Comparison of ENCODE assay signal across 22 mouse cellular contexts in genomic region chr9:60829610-60830009, GRCm38 (mm10). TPM values are rescaled to one million over a fixed set of nuclear protein-coding genes. Genes with fewer than 3 reads are reported as not detected.
DNase-seq lines count a peak whose midpoint lies in the region; ATAC-seq and TF ChIP-seq lines count a peak whose summit lies in the region.
"Had no signal": no experiment of that assay in that cellular context is flagged by ENCODE, and none has a peak within 500 bp of the region (broad histone marks: within the 10 kb centered on the region; RNA-seq: fewer than 3 reads in every experiment).

No protein-coding gene starts in this region.

- no peak overlapping the region for H3K27ac ChIP-seq in intestine, postnatal 0 days (ENCODE audit: low read depth, low read length)
- no peak overlapping the region; the same call in 1 of the 2 replicates for H3K27ac ChIP-seq in intestine, embryonic 16.5 days (ENCODE audit: low read length)
- H3K27ac ChIP-seq: forebrain, embryonic 13.5 days; hindbrain, embryonic 15.5 days; intestine, embryonic 15.5 days; left cerebral cortex, adult 2 months; midbrain, embryonic 12.5 days had no signal

- no peaks in the 10 kb centered on the region for H3K27me3 ChIP-seq in intestine, postnatal 0 days (replicated peaks; ENCODE audit: control insufficient read depth, insufficient read depth, low read length)
- no peaks in the 10 kb centered on the region for H3K27me3 ChIP-seq in intestine, embryonic 16.5 days (replicated peaks; ENCODE audit: control insufficient read depth, insufficient read depth, low read length)
- H3K27me3 ChIP-seq: embryonic facial prominence, embryonic 13.5 days; forebrain, embryonic 13.5 days; hindbrain, embryonic 15.5 days; intestine, embryonic 15.5 days; midbrain, embryonic 12.5 days had no signal

- 49% methylated on average over 4 of the region's 4 CpGs for WGBS in intestine, postnatal 0 days
- 56% methylated on average over 4 of the region's 4 CpGs for WGBS in intestine, embryonic 16.5 days

- no peaks in the 10 kb centered on the region for H3K4me1 ChIP-seq in intestine, postnatal 0 days (replicated peaks; ENCODE audit: control insufficient read depth, insufficient read depth, low read length)
- peaks cover 19% of the 10 kb centered on the region for H3K4me1 ChIP-seq in intestine, embryonic 16.5 days (ENCODE audit: control insufficient read depth, insufficient read depth, low read length)
- H3K4me1 ChIP-seq: forebrain, embryonic 13.5 days; hindbrain, embryonic 15.5 days; midbrain, embryonic 12.5 days had no signal

- H3K9ac ChIP-seq in intestine, postnatal 0 days (ENCODE audit: low read depth, low read length) = no peak overlapping the region
- H3K9ac ChIP-seq in intestine, embryonic 16.5 days (ENCODE audit: low read depth, low read length) = no peak overlapping the region
- H3K9ac ChIP-seq: embryonic facial prominence, embryonic 13.5 days; forebrain, embryonic 13.5 days; hindbrain, embryonic 15.5 days; intestine, embryonic 15.5 days; midbrain, embryonic 12.5 days had no signal

- no peaks in the 10 kb centered on the region for H3K36me3 ChIP-seq in intestine, postnatal 0 days (ENCODE audit: control insufficient read depth, insufficient read depth)
- no peaks in the 10 kb centered on the region for H3K36me3 ChIP-seq in intestine, embryonic 16.5 days (ENCODE audit: control insufficient read depth, insufficient read depth, low read length)
- H3K36me3 ChIP-seq: hindbrain, embryonic 15.5 days; midbrain, embryonic 12.5 days had no signal

- 0 out of 2 replicates have a peak, but pooled peaks have one; percentile 3 for TF ChIP-seq CTCF in intestine, postnatal 0 days (IDR thresholded peaks at IDR 0.05; ENCODE audit: low read depth)

- intact Hi-C loops in left cerebral cortex, postnatal 4 days (cut with DNase I) = no loop called here
- intact Hi-C loops in left cerebral cortex, postnatal 10 days (cut with DNase I) = no loop called here

- no peak overlapping the region for H3K4me3 ChIP-seq in intestine, postnatal 0 days (ENCODE audit: low read depth, low read length)
- H3K4me3 ChIP-seq in intestine, embryonic 16.5 days (ENCODE audit: low read length) = no peak overlapping the region
- H3K4me3 ChIP-seq: embryonic facial prominence, embryonic 13.5 days; forebrain, embryonic 13.5 days; hindbrain, embryonic 15.5 days; intestine, embryonic 15.5 days; left cerebral cortex, adult 2 months; midbrain, embryonic 12.5 days had no signal

- no peak for ATAC-seq in intestine, postnatal 0 days
- ATAC-seq in intestine, embryonic 16.5 days = no peak
- ATAC-seq in inflammation-experienced regulatory T-cells, adult 6 months = no peak
- ATAC-seq: forebrain, embryonic 13.5 days; intestine, embryonic 15.5 days had no signal

- H3K4me2 ChIP-seq in intestine, postnatal 0 days (replicated peaks; ENCODE audit: low read depth) = no peak overlapping the region
- no peak overlapping the region for H3K4me2 ChIP-seq in intestine, embryonic 16.5 days (ENCODE audit: low read depth, low read length)
- H3K4me2 ChIP-seq: embryonic facial prominence, embryonic 13.5 days; forebrain, embryonic 13.5 days; heart, embryonic 11.5 days; hindbrain, embryonic 15.5 days; intestine, embryonic 15.5 days; midbrain, embryonic 12.5 days had no signal

- H3K9me3 ChIP-seq in intestine, postnatal 0 days (ENCODE audit: control insufficient read depth) = no peaks in the 10 kb centered on the region
- H3K9me3 ChIP-seq in intestine, embryonic 16.5 days (ENCODE audit: control insufficient read depth, low read length) = no peaks in the 10 kb centered on the region; the same call in 1 of the 2 replicates
- H3K9me3 ChIP-seq: embryonic facial prominence, embryonic 13.5 days; hindbrain, embryonic 15.5 days; intestine, embryonic 15.5 days; midbrain, embryonic 12.5 days had no signal

- peak; percentile 14 for DNase-seq in left cerebral cortex, postnatal 4 days
- DNase-seq in left cerebral cortex, postnatal 10 days (ENCODE audit: extremely low spot score in 1 of 2, low spot score in 2 of 2) = no peak
- DNase-seq in retina, postnatal 1 day = peak; percentile 38
- no peak for DNase-seq in retina, embryonic 14.5 days (ENCODE audit: low spot score)
- DNase-seq: adrenal gland, adult 2 months; B cell, adult 2 months; cerebellum, adult 11-12 months; cerebellum, postnatal 14 days; kidney, postnatal 4 days; right cerebral cortex, postnatal 25 days; spleen, adult 18-20 months; thymus, postnatal 14 days had no signal

RNA-seq across cellular contexts. Expression of gene Uaca, which starts 35.3 kb away (rescaled TPM):
- polyA plus RNA-seq in intestine, postnatal 0 days (2015; fragmentation: Nextera tagmentation; extraction: Ambion mirVana) = 34.6 and 39.3 TPM in 2 replicates
- polyA plus RNA-seq in intestine, embryonic 16.5 days (2015; fragmentation: Nextera tagmentation; extraction: Ambion mirVana) = 56.8 and 60.7 TPM in 2 replicates
- total RNA-seq in left cerebral cortex, postnatal 4 days (2021) = 10 to 100 TPM; 18.5 to 18.6 TPM
- 10 to 100 TPM in 1 of 2 experiments, 1 to 10 TPM in 1; 10.0 to 12.3 TPM for total RNA-seq in left cerebral cortex, postnatal 10 days (2021)
- polyA plus RNA-seq in inflammation-experienced regulatory T-cells, adult 6 months (2017; shearing (Covaris generic)) = under 1 TPM in 1 of 3 experiments, not detected in 2; 0.13 TPM

Comparison
In these comparisons a context has a peak if more than half of its experiments do, and no peak if none do; other contexts are left out.
1. DNase-seq: peak in left cerebral cortex, postnatal 4 days (single experiment) and retina, postnatal 1 day (single experiment); none in left cerebral cortex, postnatal 10 days (0 of 2) and retina, embryonic 14.5 days (single experiment).
2. RNA of gene Uaca, which starts 35.3 kb away (polyA plus RNA-seq): 56.8 to 60.7 TPM in intestine, embryonic 16.5 days and 34.6 to 39.3 TPM in intestine, postnatal 0 days; 0.13 TPM in inflammation-experienced regulatory T-cells, adult 6 months; every median in the first group is over 10 times any median in the second.